11 mouse cellular contexts compared by ENCODE assay signal in the genomic region with DNA sequence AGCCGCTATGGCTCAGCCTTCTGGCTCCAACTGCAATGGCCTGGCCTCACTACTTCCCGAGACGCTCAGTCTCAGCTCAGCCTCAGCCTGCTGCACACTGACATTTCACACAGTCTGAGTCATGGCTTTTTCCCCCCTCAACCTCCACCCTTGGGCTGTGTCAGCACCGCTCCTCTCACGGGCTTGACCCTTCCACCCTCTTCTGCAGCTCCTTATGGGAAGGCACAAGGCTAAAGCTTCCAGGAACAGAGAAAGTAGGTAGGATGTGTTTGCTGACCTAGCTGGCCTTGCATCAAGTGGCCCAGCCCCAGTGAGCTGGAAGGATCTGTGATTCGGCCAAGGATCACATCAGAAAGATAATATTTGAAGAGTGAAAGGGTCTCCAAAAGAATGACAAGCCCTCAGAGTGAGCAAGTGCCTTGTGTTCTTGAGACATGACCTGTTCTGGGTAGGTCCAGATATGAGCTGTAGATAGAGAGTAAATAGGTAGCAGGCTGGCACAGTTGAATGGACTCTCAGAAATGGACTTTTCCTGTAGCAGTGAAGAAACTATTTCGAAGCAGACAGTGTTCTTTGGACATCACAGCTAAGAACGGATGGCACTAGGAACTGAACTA.
DNase-seq lines count a peak whose midpoint lies in the region; ATAC-seq and TF ChIP-seq lines count a peak whose summit lies in the region.
"Had no signal": no experiment of that assay in that cellular context is flagged by ENCODE, and none has a peak within 500 bp of the region (broad histone marks: within the 10 kb centered on the region; RNA-seq: fewer than 3 reads in every experiment).

No protein-coding gene starts in this region.

- 95% methylated on average over 8 of the region's 8 CpGs for WGBS in forebrain, embryonic 14.5 days

- no peak overlapping the region for H3K27ac ChIP-seq in forebrain, embryonic 14.5 days (ENCODE audit: low read depth, low read length)
- no peak overlapping the region for H3K27ac ChIP-seq in layer of hippocampus, adult 2 months
- H3K27ac ChIP-seq: forebrain, embryonic 12.5 days had no signal

- H3K9ac ChIP-seq in forebrain, embryonic 14.5 days (ENCODE audit: low read length) = no peak overlapping the region
- H3K9ac ChIP-seq: forebrain, embryonic 12.5 days; lung, embryonic 14.5 days had no signal

- no peak for TF ChIP-seq CTCF in layer of hippocampus, adult 2 months (conservative IDR thresholded peaks at IDR 0.05)

- ATAC-seq in forebrain, embryonic 14.5 days = no peak

- H3K27me3 ChIP-seq in forebrain, embryonic 14.5 days (replicated peaks; ENCODE audit: control insufficient read depth, insufficient read depth, low read length) = no peaks in the 10 kb centered on the region
- H3K27me3 ChIP-seq: forebrain, embryonic 12.5 days had no signal

- no peaks in the 10 kb centered on the region for H3K36me3 ChIP-seq in forebrain, embryonic 14.5 days (ENCODE audit: control insufficient read depth, insufficient read depth, low read length)
- H3K36me3 ChIP-seq: forebrain, embryonic 12.5 days; G1E had no signal

- DNase-seq in 3T3-L1 (ENCODE audit: low read depth, low spot score) = peak; percentile 65
- peak; percentile 26 to 42 for DNase-seq in adrenal gland, adult 18-20 months (ENCODE audit: low spot score in 2 of 2)
- DNase-seq in heart, adult 9 months (ENCODE audit: low spot score in 2 of 2) = peak; percentile 21 to 28
- peak; percentile 61 for DNase-seq in lung, postnatal 36 days
- DNase-seq in forebrain, embryonic 14.5 days (ENCODE audit: low spot score) = no peak
- no peak for DNase-seq in layer of hippocampus, adult 2 months (ENCODE audit: low spot score in 2 of 2)
- DNase-seq in liver = no peak
- DNase-seq: kidney, postnatal 36 days; lung, embryonic 14.5 days had no signal

- H3K4me3 ChIP-seq in forebrain, embryonic 14.5 days (ENCODE audit: low read depth, low read length) = no peak overlapping the region
- H3K4me3 ChIP-seq in layer of hippocampus, adult 2 months = no peak overlapping the region
- H3K4me3 ChIP-seq: forebrain, embryonic 12.5 days had no signal

- no peaks in the 10 kb centered on the region for H3K4me1 ChIP-seq in forebrain, embryonic 14.5 days (ENCODE audit: control insufficient read depth, insufficient read depth, low read length)
- H3K4me1 ChIP-seq: forebrain, embryonic 12.5 days had no signal

- no peaks in the 10 kb centered on the region for H3K9me3 ChIP-seq in forebrain, embryonic 14.5 days (replicated peaks; ENCODE audit: control insufficient read depth, low read length)
- H3K9me3 ChIP-seq: forebrain, embryonic 12.5 days had no signal

- no peak overlapping the region for H3K4me2 ChIP-seq in forebrain, embryonic 14.5 days (ENCODE audit: low read length)
- H3K4me2 ChIP-seq: forebrain, embryonic 12.5 days; lung, embryonic 14.5 days had no signal

Comparison
In these comparisons a context has a peak if more than half of its experiments do, and no peak if none do; other contexts are left out.
1. DNase-seq: peak in 3T3-L1 (single experiment), adrenal gland, adult 18-20 months (2 of 2), heart, adult 9 months (2 of 2) and lung, postnatal 36 days (single experiment); none in forebrain, embryonic 14.5 days (single experiment), layer of hippocampus, adult 2 months (0 of 2) and liver (single experiment).